Mouse (Mus musculus) cerebellum, adult 11-12 months (tissue): ENCODE data around the gene Gm42715.
A peak's percentile ranks its signal among the peaks of the same experiment; 100 is the strongest.
"Not testable (repeated sequence)": the region's sequence is repeated elsewhere in the genome, so short reads cannot be mapped to it uniquely, and the experiment has no call there.

Experiments used
- DNase-seq: peaks from one replicate; pipeline ENCODE4 v3.0.0; 2022

Gm42715 gene

DNA sequence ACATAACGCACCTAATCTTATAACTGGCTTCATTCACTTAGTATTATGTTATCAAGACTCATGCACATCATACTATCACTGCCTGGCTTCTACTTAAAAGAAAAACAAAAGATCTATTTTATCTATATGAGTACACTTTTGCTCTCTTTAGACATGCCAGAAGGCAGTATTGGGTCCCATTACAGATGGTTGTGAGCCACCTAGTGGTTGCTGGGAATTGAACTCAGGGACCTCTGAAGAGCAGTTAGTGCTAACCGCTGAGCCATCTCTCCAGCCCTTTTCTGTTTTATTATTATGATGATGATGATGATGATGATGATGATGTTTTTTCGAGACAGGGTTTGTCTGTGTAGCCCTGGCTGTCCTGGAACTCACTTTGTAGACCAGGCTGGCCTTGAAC lies 21.0 kb upstream of the Gm42715 start:
- no peak for DNase-seq

GRCm38 (mm10) chr7:127508291-127508690 lies 11.1 kb upstream of the Gm42715 start:
- no peak for DNase-seq

DNA sequence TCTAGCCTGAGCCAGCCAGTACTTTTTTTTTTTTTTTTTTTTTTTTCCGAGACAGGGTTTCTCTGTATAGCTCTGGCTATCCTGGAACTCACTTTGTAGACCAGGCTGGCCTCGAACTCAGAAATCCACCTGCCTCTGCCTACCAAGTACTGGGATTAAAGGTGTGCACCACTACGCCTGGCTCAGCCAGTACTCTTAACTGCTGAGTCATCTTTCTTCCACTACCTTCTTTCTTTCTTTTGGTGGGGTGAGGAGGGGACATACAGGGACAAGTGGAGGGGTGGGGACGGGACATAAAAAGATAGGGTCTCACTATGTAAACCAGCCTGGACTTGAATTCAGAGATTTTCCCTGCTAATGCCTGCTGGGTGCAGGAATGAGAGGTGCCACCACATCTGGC lies 9.6 kb upstream of the Gm42715 start:
- DNase-seq = not testable (repeated sequence)

- peak; percentile 37 for DNase-seq
Measured at GRCm38 (mm10) chr7:127511241-127511640, 8.1 kb upstream of the Gm42715 start.

DNA sequence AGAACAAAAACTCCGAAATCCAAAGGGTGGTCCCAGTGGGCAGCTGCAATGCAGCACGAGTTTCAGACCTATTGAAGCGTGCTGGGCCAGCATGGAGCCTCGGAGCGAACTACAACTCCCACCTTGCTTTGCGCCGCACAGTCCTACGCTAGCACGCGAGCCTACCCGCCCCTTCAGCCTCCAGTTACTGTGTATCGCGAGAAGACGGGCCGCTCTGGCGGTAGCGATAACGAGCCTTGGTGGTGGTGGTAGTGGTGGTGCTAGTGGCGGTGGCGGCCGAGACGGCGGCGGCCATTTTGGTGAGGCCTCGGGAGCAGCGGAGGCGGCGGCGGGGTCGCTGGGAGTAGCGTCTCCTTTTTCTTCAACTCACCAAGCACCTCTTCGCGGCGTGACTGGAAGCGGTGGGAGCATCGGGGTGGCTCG lies 7.6 kb upstream of the Gm42715 start, which contains the start of gene Srcap:
Gene Srcap (plus strand): TSS at position 176 of the 423 bp plus-strand sequence.
- DNase-seq = peak; percentile 98

DNA sequence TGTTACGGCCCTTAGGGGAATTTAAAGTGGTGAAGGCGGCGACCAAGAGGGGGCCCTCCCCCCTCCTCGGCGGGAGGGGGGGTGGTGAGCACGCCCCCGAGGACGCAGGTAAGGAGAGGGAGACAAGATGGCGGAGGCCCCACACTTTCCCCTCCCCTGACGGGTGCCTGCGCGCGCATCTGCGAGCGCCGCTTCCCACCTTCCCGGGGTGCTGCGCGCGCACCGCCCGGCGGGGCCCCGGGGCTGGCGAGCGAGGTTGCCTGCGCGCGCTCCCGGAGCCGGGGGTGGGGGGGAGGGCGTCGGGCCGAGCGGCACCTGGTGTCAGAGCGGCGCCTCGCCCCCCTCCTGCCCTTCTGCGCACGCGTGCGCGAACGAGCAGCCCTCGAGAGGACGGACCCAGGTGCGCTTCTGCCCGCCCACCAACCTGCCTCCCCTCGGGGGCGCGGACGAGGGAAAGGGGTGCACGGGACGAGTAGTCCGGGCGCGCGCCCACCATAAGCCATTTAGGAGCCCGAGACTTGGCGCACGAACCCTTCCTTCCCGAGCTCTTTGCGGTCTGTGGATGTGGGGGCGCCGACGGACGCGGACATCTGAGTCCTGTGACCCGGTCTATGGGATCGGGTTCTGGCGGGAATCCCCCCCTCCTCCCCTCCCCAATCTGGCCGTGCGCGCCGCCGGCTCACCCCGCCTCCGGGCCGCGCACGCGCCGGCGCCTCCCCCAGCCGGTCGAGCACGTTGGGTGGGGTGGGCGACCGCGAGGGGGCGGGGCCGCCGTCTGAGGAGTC lies 7.0 kb upstream of the Gm42715 start:
- peak; percentile 94 for DNase-seq

DNA sequence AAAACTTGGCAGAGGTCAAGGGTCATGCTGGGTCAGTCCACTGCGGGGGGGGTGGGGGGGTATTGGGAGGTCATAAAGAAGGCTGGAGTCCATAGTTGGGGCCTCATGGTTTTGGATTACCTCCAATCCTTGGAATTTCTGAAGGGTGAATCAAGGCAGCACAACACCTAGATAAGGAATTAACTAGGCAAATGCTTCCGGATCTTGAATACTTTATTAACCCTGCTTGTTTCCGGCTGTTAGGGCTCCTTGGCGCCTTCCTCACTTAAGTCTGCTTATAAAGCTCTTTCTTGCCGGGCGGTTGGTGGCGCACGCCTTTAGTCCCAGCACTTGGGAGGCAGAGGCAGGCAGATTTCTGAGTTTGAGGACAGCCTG lies 6.4 kb upstream of the Gm42715 start:
- DNase-seq = peak; percentile 57

DNA sequence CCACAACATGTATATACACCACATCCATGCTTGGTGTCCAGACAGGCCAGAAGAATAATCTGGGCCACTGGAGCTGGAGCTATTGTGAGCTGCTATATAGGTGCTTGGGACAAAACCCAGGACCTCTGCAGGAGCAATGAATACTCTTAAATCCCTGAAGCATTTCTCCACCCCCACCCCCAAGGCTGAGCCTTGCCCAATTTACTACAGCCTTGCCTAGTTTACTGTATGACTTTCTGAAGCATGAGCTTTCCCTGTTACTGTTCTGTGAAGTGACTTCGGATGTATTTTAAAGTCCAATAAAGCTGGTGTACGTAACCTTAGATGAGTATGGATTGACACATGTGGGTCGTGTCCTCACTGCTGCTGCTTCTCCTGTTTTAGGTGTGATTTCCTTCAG lies 5.6 kb upstream of the Gm42715 start:
- DNase-seq = no peak

DNA sequence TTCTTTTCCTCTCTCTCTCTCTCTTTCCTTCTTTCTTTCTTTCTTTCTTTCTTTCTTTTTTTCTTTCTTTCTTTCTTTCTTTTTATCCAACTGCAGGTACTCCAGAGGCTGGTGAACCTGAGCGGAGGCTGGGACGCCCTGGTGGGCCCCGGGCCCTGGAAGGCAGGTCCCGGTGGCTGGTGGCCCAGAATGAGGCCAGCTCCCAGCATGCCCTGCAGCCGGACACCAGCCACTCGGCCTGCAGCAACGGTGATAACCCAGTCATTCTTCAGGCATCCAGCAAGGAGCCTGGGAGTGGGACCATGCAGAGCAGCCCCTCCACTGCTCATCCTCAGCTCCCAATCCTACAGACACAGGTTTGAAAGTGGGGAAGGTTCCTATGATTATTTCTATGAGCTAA lies 3.5 kb upstream of the Gm42715 start:
- peak; percentile 31 for DNase-seq

DNA sequence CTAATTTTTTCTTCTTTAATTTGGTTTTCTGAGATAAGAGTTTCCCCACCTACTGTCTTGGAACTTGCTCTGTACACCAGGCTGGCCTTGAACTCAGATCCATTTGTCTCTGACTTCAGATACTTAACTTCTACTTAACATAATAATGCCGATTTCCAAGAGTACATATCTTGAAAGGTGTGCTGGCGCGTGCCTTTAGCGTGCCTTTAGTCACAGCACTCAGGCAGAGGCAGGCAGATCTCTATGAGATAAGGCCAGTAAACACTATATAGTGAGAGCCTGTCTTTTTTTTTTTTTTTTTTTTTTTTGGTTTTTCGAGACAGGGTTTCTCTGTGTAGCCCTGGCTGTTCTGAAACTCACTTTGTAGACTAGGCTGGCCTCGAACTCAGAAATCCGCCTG lies 3.0 kb upstream of the Gm42715 start:
- DNase-seq = no peak

DNA sequence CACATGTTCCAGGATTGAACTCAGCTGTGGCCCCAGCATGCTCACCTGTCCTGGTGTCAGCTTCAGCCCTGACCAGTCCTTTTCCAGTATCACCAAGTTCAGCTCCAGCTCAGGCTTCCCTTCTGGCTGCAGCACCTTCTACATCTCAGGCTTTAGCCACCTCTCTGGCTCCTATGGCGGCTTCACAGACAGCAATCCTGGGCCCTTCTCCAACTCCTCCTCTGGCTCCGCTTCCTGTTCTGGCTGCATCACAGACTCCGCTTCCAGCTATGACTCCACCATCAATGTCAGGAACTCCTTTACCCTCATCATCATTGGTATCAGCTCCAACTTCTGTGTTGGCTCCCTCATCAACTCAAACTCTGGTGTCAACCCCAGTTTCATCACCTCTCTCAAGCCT lies 22.3 kb downstream of the Gm42715 start:
- DNase-seq = no peak

GRCm38 (mm10) chr7:127549116-127549835 lies 29.9 kb downstream of the Gm42715 start:
- DNase-seq = peak; percentile 78

GRCm38 (mm10) chr7:127551558-127551957 lies 32.2 kb downstream of the Gm42715 start:
- DNase-seq = no peak

- DNase-seq = no peak
Measured at GRCm38 (mm10) chr7:127560580-127560979, 41.2 kb downstream of the Gm42715 start.

GRCm38 (mm10) chr7:127561340-127561858 lies 42.0 kb downstream of the Gm42715 start, which contains the start of gene Tmem265:
Gene Tmem265, plus strand, starts transcription at chr7:127561390.
- DNase-seq = no peak

GRCm38 (mm10) chr7:127564381-127565150 lies 45.2 kb downstream of the Gm42715 start:
- peak; percentile 97 for DNase-seq

DNA sequence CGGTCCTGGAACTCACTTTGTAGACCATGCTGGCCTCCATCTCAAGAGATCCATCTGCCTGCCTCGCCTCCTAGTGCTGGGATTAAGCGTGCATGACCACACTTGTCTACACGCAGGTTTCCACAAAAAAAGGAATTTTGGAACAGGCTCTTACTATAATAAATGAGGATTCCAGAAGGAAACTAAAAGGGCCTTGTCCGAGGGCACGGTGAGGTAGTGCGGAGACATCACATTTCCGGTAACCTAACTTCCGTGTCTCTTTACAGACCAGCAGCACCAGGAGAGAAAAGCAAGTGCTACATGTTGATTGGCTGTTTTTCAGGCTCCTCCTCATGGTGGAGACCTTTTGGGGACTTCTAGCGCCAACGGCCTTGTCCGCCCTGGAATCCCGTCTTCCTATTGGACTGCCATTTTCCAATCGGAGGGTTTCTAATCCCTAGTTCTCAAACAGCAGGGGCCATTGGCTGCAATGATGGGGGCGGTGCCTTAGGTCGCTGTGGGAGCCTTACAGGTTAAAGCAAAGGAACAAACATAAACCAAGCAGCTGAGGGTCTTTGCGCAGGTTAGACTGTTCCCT lies 53.6 kb downstream of the Gm42715 start, which contains the start of gene Phkg2:
Gene Phkg2 (plus strand): TSS at position 446 of the 577 bp plus-strand sequence.
- DNase-seq = peak; percentile 96

- peak; percentile 64 for DNase-seq
Measured at GRCm38 (mm10) chr7:127573503-127574008, 54.2 kb downstream of the Gm42715 start.

- no peak for DNase-seq
Measured at GRCm38 (mm10) chr7:127574115-127574514, 54.7 kb downstream of the Gm42715 start.

- DNase-seq = no peak
Measured at GRCm38 (mm10) chr7:127583260-127583659, 63.9 kb downstream of the Gm42715 start.

DNA sequence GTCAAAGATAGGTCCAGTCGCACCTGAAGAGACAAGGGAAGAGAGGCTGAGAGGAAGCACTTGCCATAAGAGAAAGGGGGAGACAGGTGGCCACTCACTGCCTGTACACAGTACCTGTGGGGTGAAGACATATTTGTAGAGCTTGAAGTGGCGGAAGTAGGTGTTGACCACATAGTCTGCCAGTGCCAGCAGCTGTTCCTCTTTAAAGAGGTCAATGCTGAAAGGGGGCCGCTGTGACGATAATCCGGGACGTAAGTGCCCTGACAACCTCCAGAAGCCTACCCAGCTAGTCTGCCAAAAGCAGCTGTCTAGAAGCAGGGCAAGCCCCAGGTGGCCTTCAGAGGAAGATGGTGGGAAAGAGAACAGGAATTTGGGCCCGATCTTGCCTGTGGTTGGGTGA lies 65.6 kb downstream of the Gm42715 start:
- DNase-seq = no peak

DNA sequence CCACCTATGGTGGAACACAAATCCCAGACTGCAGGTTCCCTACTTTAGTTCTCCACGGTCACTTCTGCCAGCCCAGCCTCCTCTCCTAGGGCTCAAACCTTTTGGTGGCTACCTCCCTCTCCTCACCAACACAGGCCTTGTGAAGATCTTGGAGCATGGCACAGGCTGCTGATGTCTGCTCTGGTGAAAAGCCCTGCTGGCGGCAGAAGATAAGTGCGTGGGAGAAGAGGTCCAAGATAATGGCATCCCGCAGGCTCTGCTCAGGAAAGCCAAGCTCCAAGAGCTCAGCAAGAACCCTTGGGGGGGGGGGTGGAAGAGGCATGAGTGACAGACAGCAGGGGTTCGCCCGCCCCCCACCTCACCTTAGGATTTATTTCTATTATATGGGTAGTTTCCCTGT lies 66.8 kb downstream of the Gm42715 start:
- DNase-seq = no peak
